26 mouse cellular contexts compared by ENCODE assay signal in genomic region chr17:31506282-31506681, GRCm38 (mm10). TPM values are rescaled to one million over a fixed set of nuclear protein-coding genes. Genes with fewer than 3 reads are reported as not detected.
DNase-seq lines count a peak whose midpoint lies in the region; ATAC-seq lines count a peak whose summit lies in the region.
"Had no signal": no experiment of that assay in that cellular context is flagged by ENCODE, and none has a peak within 500 bp of the region (broad histone marks: within the 10 kb centered on the region; RNA-seq: fewer than 3 reads in every experiment).

No protein-coding gene starts in this region.

- no peak for DNase-seq in forebrain, embryonic 14.5 days (ENCODE audit: low spot score)
- DNase-seq in kidney, adult 18-20 months, result peak; percentile 71
- peak; percentile 86 for DNase-seq in kidney, adult 9 months
- peak; percentile 77 for DNase-seq in kidney, postnatal 14 days
- no peak for DNase-seq in thymus, adult 18-20 months
- no peak for DNase-seq in heart, adult 8-10 months (ENCODE audit: low spot score)
- no peak for DNase-seq in spleen, postnatal 14 days (ENCODE audit: low spot score in 2 of 2)
- DNase-seq: adrenal gland, postnatal 14 days; cerebellum, adult 11 months; cerebellum, postnatal 10 days; gastrocnemius, postnatal 36 days; heart, postnatal 14 days; lung, postnatal 36 days; right cerebral cortex, postnatal 25 days; thymus, postnatal 25 days had no signal

- no peaks in the 10 kb centered on the region for H3K9me3 ChIP-seq in forebrain, embryonic 12.5 days
- H3K9me3 ChIP-seq in forebrain, embryonic 14.5 days (replicated peaks; ENCODE audit: control insufficient read depth, low read length), result no peaks in the 10 kb centered on the region
- H3K9me3 ChIP-seq: embryonic facial prominence, embryonic 15.5 days; forebrain, embryonic 15.5 days; hindbrain, embryonic 10.5 days; hindbrain, embryonic 15.5 days; lung, embryonic 15.5 days; midbrain, embryonic 12.5 days; neural tube, embryonic 15.5 days had no signal

- peaks cover 11% of the 10 kb centered on the region for H3K4me1 ChIP-seq in forebrain, embryonic 12.5 days
- peaks cover 1% of the 10 kb centered on the region; the same call in 1 of the 2 replicates for H3K4me1 ChIP-seq in forebrain, embryonic 14.5 days (ENCODE audit: control insufficient read depth, insufficient read depth, low read length)

- peak overlapping the region; percentile 17; the same call in 1 of the 2 replicates for H3K9ac ChIP-seq in forebrain, embryonic 12.5 days
- no peak overlapping the region for H3K9ac ChIP-seq in forebrain, embryonic 14.5 days (ENCODE audit: low read length)
- H3K9ac ChIP-seq: embryonic facial prominence, embryonic 15.5 days; forebrain, embryonic 15.5 days; hindbrain, embryonic 15.5 days; lung, embryonic 15.5 days; midbrain, embryonic 12.5 days; neural tube, embryonic 15.5 days had no signal

- ATAC-seq in forebrain, embryonic 12.5 days (ENCODE audit: low FRiP score), result no peak
- no peak for ATAC-seq in forebrain, embryonic 14.5 days
- ATAC-seq: forebrain, embryonic 15.5 days; inflammation-experienced regulatory T-cells, adult 6 months; Patski had no signal

- H3K36me3 ChIP-seq in forebrain, embryonic 12.5 days (replicated peaks), result peaks cover 88% of the 10 kb centered on the region
- H3K36me3 ChIP-seq in forebrain, embryonic 14.5 days (ENCODE audit: control insufficient read depth, insufficient read depth, low read length), result peaks cover 68% of the 10 kb centered on the region

- no peak overlapping the region for H3K4me3 ChIP-seq in forebrain, embryonic 12.5 days (replicated peaks)
- no peak overlapping the region for H3K4me3 ChIP-seq in forebrain, embryonic 14.5 days (ENCODE audit: low read depth, low read length)
- H3K4me3 ChIP-seq: embryonic facial prominence, embryonic 15.5 days; forebrain, embryonic 15.5 days; hindbrain, embryonic 10.5 days; hindbrain, embryonic 15.5 days; lung, embryonic 15.5 days; midbrain, embryonic 12.5 days; neural tube, embryonic 15.5 days had no signal

- no peak overlapping the region for H3K27ac ChIP-seq in forebrain, embryonic 12.5 days
- no peak overlapping the region for H3K27ac ChIP-seq in forebrain, embryonic 14.5 days (ENCODE audit: low read depth, low read length)
- H3K27ac ChIP-seq: embryonic facial prominence, embryonic 15.5 days; forebrain, embryonic 15.5 days; hindbrain, embryonic 10.5 days; hindbrain, embryonic 15.5 days; lung, embryonic 15.5 days; midbrain, embryonic 12.5 days; neural tube, embryonic 15.5 days had no signal

- no peaks in the 10 kb centered on the region for H3K27me3 ChIP-seq in forebrain, embryonic 12.5 days
- no peaks in the 10 kb centered on the region for H3K27me3 ChIP-seq in forebrain, embryonic 14.5 days (replicated peaks; ENCODE audit: control insufficient read depth, insufficient read depth, low read length)
- H3K27me3 ChIP-seq: embryonic facial prominence, embryonic 15.5 days; forebrain, embryonic 15.5 days; hindbrain, embryonic 15.5 days; lung, embryonic 15.5 days; midbrain, embryonic 12.5 days; neural tube, embryonic 15.5 days; Patski had no signal

- no peak overlapping the region for H3K4me2 ChIP-seq in forebrain, embryonic 12.5 days
- H3K4me2 ChIP-seq in forebrain, embryonic 14.5 days (ENCODE audit: low read length), result no peak overlapping the region
- H3K4me2 ChIP-seq: embryonic facial prominence, embryonic 15.5 days; forebrain, embryonic 15.5 days; hindbrain, embryonic 15.5 days; liver, embryonic 11.5 days; lung, embryonic 15.5 days; midbrain, embryonic 12.5 days; neural tube, embryonic 15.5 days had no signal

- WGBS in forebrain, embryonic 12.5 days, result 91% methylated on average over 7 of the region's 7 CpGs
- WGBS in forebrain, embryonic 14.5 days, result 91% methylated on average over 7 of the region's 7 CpGs

RNA-seq across cellular contexts. Expression of gene Wdr4, which starts 13.5 kb away (rescaled TPM):
- 43.2 and 45.6 TPM in 2 replicates for polyA plus RNA-seq in forebrain, embryonic 12.5 days (2016; fragmentation: Nextera tagmentation; extraction: Ambion mirVana)
- 31.3 and 34.3 TPM in 2 replicates for polyA plus RNA-seq in forebrain, embryonic 14.5 days (2014; fragmentation: Nextera tagmentation; extraction: Ambion mirVana)
- total RNA-seq in heart, adult 8-10 months (2022), result 1 to 10 TPM; 6.4 to 7.1 (median 6.8) TPM

RNA-seq across cellular contexts. Expression of gene Ndufv3, which starts 13.6 kb away (rescaled TPM):
- polyA plus RNA-seq in forebrain, embryonic 12.5 days (2016; fragmentation: Nextera tagmentation; extraction: Ambion mirVana), result 248 TPM in 2 replicates
- 377 and 457 TPM in 2 replicates for polyA plus RNA-seq in forebrain, embryonic 14.5 days (2014; fragmentation: Nextera tagmentation; extraction: Ambion mirVana)
- 1,000 to 10,000 TPM; 1,464 to 1,614 (median 1,563) TPM for total RNA-seq in heart, adult 8-10 months (2022)

RNA-seq across cellular contexts. Expression of gene Pknox1, which starts 58.3 kb away (rescaled TPM):
- 30.6 and 31.3 TPM in 2 replicates for polyA plus RNA-seq in forebrain, embryonic 12.5 days (2016; fragmentation: Nextera tagmentation; extraction: Ambion mirVana)
- polyA plus RNA-seq in forebrain, embryonic 14.5 days (2014; fragmentation: Nextera tagmentation; extraction: Ambion mirVana), result 36.4 and 36.8 TPM in 2 replicates
- 10 to 100 TPM in 2 of 4 experiments, 1 to 10 TPM in 2; 7.4 to 13.1 (median 10.4) TPM for total RNA-seq in heart, adult 8-10 months (2022)

Comparison
In these comparisons a context has a peak if more than half of its experiments do, and no peak if none do; other contexts are left out.
1. DNase-seq: peak in kidney, adult 18-20 months (single experiment), kidney, adult 9 months (single experiment) and kidney, postnatal 14 days (single experiment); none in forebrain, embryonic 14.5 days (single experiment), thymus, adult 18-20 months (0 of 2), heart, adult 8-10 months (single experiment) and spleen, postnatal 14 days (0 of 2).